Mouse (Mus musculus): ENCODE data around the gene Acap2.

GRCm38 (mm10) chr16:31069211-31070166 is 131.6 kb downstream of the Acap2 start:
- TF ChIP-seq POLR2A (IDR thresholded peaks at IDR 0.05; ENCODE audit: insufficient read length, low read depth) (no peak), SRF (IDR thresholded peaks at IDR 0.05; ENCODE audit: control insufficient read depth, insufficient read length, low read depth) (no peak), MAX (IDR thresholded peaks at IDR 0.05; ENCODE audit: low read depth) (no peak), MYOG (IDR thresholded peaks at IDR 0.05; ENCODE audit: control insufficient read depth in 1 of 3, insufficient read depth in 1 of 3, insufficient read length in 2 of 3, low read depth in 2 of 3) (no peak), CEBPB (IDR thresholded peaks at IDR 0.05; ENCODE audit: insufficient read depth, poor library complexity, severe bottlenecking) (no peak), TCF12 (IDR thresholded peaks at IDR 0.05; ENCODE audit: insufficient read depth, poor library complexity, severe bottlenecking) (no peak), POLR2AphosphoS2 (IDR thresholded peaks at IDR 0.05; ENCODE audit: insufficient read length, low read depth) (no peak), E2F4 (IDR thresholded peaks at IDR 0.05; ENCODE audit: insufficient read depth) (no peak)
